Mouse (Mus musculus): Measurements from ENCODE around the gene Gm49425. TPM values are rescaled to one million over a fixed set of nuclear protein-coding genes. Genes with fewer than 3 reads are reported as not detected.

Gm49425 gene
- polyA plus RNA-seq, 2 experiments: not detected

DNA sequence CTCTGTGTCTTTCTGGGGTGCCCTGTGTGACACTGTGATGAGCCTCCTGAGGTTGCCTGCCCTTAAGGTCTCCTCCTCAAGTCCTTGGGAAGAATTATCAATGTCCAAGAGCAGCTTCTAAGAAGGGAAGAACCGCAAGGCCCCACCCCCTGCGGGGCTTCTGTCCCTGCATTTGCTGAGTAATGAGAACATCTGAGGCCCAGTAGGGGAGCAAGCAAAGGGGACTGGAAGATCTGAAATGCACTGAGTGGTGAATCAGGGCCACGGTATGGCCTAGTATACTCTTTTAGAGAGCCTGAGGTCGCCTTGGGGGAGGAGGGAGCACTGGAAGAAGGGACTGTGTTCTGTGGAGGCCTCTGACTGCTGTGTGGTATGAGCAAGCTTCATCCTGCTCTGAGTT, 35.0 kb downstream of the Gm49425 start:
- WGBS (ENCODE audit: insufficient replicate concordance): 27% methylated on average over 4 of the region's 4 CpGs
- no peak for ATAC-seq (ENCODE audit: insufficient read depth)

DNA sequence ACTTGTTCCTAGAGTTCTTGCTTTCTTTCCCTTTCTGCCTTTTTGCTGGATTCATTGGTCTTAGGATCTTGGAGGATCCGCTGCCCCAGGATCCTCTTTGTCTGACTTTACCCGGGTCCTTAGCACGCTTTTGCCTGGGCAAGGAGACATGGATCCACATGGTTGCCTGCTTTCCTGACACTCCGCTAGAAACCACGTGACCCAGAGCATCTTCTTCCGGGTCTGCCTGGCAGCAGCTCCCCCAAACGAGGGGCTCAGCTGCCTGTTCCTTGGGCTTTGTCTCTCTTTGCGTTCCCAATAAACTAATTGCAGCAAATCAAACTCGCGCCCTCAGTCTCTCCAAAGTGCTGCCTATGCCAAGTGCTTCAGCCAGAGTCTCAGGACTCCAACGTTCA, 37.4 kb downstream of the Gm49425 start:
- Histone ChIP-seq H3K4me1 (replicated peaks; ENCODE audit: control insufficient read depth in 2 of 2, insufficient read depth in 2 of 2, low read length in 1 of 2) (no peaks in the 10 kb centered on the region), H3K4me2 (ENCODE audit: low read depth) (no peak overlapping the region), H3K9ac (replicated peaks) (no peak overlapping the region), H3K27ac (no peak overlapping the region), H3K9me3 (ENCODE audit: control insufficient read depth, low read length) (no peaks in the 10 kb centered on the region), H3K27me3 (ENCODE audit: control insufficient read depth, insufficient read depth, low read length) (no peaks in the 10 kb centered on the region), H3K36me3 (replicated peaks; ENCODE audit: control insufficient read depth, insufficient read depth, low read depth) (no peaks in the 10 kb centered on the region), H3K4me3 (ENCODE audit: insufficient read depth in 1 of 2, low read depth in 2 of 2, low read length in 2 of 2) (no peak overlapping the region)
- DNase-seq (ENCODE audit: low read depth in 3 of 3, low spot score in 3 of 3) (no peak), ATAC-seq (ENCODE audit: insufficient read depth) (no peak)
- WGBS (ENCODE audit: insufficient replicate concordance): 31% methylated on average over 11 of the region's 11 CpGs
- TF ChIP-seq EP300 (IDR thresholded peaks at IDR 0.05; ENCODE audit: low read depth): no peak
- no peak for TF ChIP-seq CTCF (IDR thresholded peaks at IDR 0.05; ENCODE audit: low read depth)

More for the DNA sequence above, 35.0 kb downstream of the Gm49425 start:
- no peaks in the 10 kb centered on the region for H3K27me3 ChIP-seq (ENCODE audit: control insufficient read depth, insufficient read depth, low read length)
- H3K9me3 ChIP-seq (ENCODE audit: control insufficient read depth, low read length): no peaks in the 10 kb centered on the region
- H3K27ac ChIP-seq: no peak overlapping the region
- H3K4me1 ChIP-seq (replicated peaks; ENCODE audit: control insufficient read depth in 2 of 2, insufficient read depth in 2 of 2, low read length in 1 of 2): no peaks in the 10 kb centered on the region
- no peak overlapping the region for H3K4me3 ChIP-seq (ENCODE audit: insufficient read depth in 1 of 2, low read depth in 2 of 2, low read length in 2 of 2)
- no peak for DNase-seq (ENCODE audit: low read depth in 3 of 3, low spot score in 3 of 3)
- no peaks in the 10 kb centered on the region for H3K36me3 ChIP-seq (replicated peaks; ENCODE audit: control insufficient read depth, insufficient read depth, low read depth)
- H3K4me2 ChIP-seq (ENCODE audit: low read depth): no peak overlapping the region
- no peak overlapping the region for H3K9ac ChIP-seq (replicated peaks)
- no peak for TF ChIP-seq CTCF (IDR thresholded peaks at IDR 0.05; ENCODE audit: low read depth)
- TF ChIP-seq EP300 (IDR thresholded peaks at IDR 0.05; ENCODE audit: low read depth): no peak

DNA sequence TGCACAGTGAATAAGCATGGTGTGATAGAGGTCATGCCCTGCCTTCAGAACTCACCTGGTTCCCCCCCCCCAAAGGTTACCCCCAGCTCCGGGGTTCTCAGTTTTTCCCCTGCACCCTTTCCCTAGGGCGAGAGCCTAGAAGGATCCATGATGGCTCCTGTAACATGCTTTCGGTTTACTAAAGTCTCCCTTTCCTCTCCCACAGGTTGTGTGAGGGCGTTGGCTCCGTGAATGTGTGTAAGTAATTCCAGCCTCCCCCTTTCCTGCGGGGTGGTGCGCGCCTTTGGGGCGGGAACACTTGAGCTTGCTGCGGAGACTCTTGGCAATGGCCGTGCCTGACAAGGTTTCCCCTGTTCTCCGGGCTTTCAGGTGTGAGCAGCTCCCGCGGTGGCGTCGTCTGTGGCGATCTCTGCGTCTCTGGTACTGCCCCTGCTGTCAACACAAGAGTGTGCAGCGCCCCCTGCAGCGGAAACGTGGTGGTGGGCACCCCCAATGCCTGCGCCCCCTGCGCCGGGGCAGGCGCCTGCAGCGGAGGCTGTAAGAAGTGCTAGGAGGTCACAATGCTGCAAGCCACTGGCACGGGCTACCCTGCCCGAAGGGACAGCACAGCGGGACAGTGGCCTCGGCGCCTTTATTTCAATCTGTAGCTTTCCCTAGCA, 37.9 kb downstream of the Gm49425 start:
- no peak for ATAC-seq (ENCODE audit: insufficient read depth)

DNA sequence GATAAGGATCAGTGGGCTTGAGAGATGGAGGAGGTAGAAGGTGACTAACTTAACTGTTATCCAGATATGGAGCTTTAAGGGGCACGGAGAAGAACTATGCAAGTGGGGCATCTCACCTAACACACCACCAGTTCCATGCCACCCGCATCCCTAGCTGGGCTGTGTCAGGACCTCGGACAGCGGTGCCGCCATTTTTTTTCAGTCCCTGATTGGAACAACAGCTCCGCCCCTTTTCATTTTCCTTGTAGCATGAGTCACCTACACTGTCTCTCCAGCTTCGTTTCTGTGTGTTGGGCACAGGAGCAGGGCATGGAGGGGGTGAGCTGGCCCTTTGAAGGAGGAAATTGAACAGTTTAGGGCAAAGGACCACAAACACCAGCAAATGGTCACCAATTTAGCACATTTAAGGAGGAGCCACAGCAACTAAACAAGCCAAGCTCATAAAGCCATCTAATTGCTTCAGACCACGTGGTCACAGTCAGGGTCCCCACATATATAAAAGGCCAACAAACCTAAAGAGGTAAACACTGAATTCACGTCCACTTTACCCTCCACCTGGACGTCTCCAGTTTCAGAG, 44.0 kb downstream of the Gm49425 start, which contains the start of gene Krt86:
Gene Krt86 (plus strand): TSS at position 527 of the 577 bp plus-strand sequence.
- Histone ChIP-seq H3K27ac (no peak within 1 kb of the TSS), H3K27me3 (ENCODE audit: control insufficient read depth, insufficient read depth, low read length) (no peaks in the 10 kb centered on the region), H3K9ac (replicated peaks) (no peak within 1 kb of the TSS), H3K4me1 (replicated peaks; ENCODE audit: control insufficient read depth in 2 of 2, insufficient read depth in 2 of 2, low read length in 1 of 2) (no peaks in the 10 kb centered on the region), H3K4me2 (ENCODE audit: low read depth) (no peak within 1 kb of the TSS), H3K9me3 (ENCODE audit: control insufficient read depth, low read length) (no peaks in the 10 kb centered on the region), H3K36me3 (replicated peaks; ENCODE audit: control insufficient read depth, insufficient read depth, low read depth) (no peaks in the 10 kb centered on the region), H3K4me3 (ENCODE audit: insufficient read depth in 1 of 2, low read depth in 2 of 2, low read length in 2 of 2) (no peak within 1 kb of the TSS)
- DNase-seq (ENCODE audit: low read depth in 3 of 3, low spot score in 3 of 3): peak in 1 of 3 experiments; percentile 14
- WGBS (ENCODE audit: insufficient replicate concordance): 22% methylated on average over 10 of the region's 10 CpGs
- ATAC-seq (ENCODE audit: insufficient read depth): no peak
- TF ChIP-seq EP300 (IDR thresholded peaks at IDR 0.05; ENCODE audit: low read depth) (no peak), CTCF (IDR thresholded peaks at IDR 0.05; ENCODE audit: low read depth) (no peak)

More for the DNA sequence above, 37.9 kb downstream of the Gm49425 start:
- Histone ChIP-seq H3K4me3 (ENCODE audit: insufficient read depth in 1 of 2, low read depth in 2 of 2, low read length in 2 of 2) (no peak overlapping the region), H3K4me2 (ENCODE audit: low read depth) (no peak overlapping the region), H3K27ac (no peak overlapping the region), H3K4me1 (replicated peaks; ENCODE audit: control insufficient read depth in 2 of 2, insufficient read depth in 2 of 2, low read length in 1 of 2) (no peaks in the 10 kb centered on the region), H3K9ac (replicated peaks) (no peak overlapping the region), H3K36me3 (replicated peaks; ENCODE audit: control insufficient read depth, insufficient read depth, low read depth) (no peaks in the 10 kb centered on the region), H3K9me3 (ENCODE audit: control insufficient read depth, low read length) (no peaks in the 10 kb centered on the region), H3K27me3 (ENCODE audit: control insufficient read depth, insufficient read depth, low read length) (no peaks in the 10 kb centered on the region)
- no peak for DNase-seq (ENCODE audit: low read depth in 3 of 3, low spot score in 3 of 3)
- peak; percentile 49; the same call in 1 of the 2 replicates for TF ChIP-seq CTCF (IDR thresholded peaks at IDR 0.05; ENCODE audit: low read depth)
- TF ChIP-seq EP300 (IDR thresholded peaks at IDR 0.05; ENCODE audit: low read depth): no peak
- WGBS (ENCODE audit: insufficient replicate concordance): 6% methylated on average over 31 of the region's 31 CpGs

DNA sequence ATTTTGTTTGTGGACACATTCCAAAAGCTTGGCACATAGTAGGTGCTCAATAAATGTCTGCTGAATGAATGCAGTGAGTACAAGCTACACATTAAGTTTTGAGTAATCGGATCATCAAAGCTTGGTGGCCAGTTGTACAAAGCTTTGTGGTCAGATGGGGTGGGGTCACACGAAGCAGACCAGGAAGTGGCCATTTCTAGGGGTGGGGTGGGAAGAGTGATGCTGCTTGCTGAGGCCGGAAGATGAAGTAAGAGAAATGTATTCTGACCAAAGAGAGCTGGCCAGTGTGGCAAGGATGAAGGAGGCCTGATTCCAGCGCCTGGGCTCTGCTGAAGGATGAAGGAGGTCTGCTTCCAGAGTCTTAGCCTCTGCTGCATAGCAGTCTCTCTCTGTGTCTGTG, 48.0 kb downstream of the Gm49425 start:
- Histone ChIP-seq H3K4me3 (ENCODE audit: insufficient read depth in 1 of 2, low read depth in 2 of 2, low read length in 2 of 2) (no peak overlapping the region), H3K27ac (no peak overlapping the region), H3K27me3 (ENCODE audit: control insufficient read depth, insufficient read depth, low read length) (no peaks in the 10 kb centered on the region), H3K9me3 (ENCODE audit: control insufficient read depth, low read length) (no peaks in the 10 kb centered on the region), H3K4me1 (replicated peaks; ENCODE audit: control insufficient read depth in 2 of 2, insufficient read depth in 2 of 2, low read length in 1 of 2) (no peaks in the 10 kb centered on the region), H3K36me3 (replicated peaks; ENCODE audit: control insufficient read depth, insufficient read depth, low read depth) (no peaks in the 10 kb centered on the region), H3K9ac (replicated peaks) (no peak overlapping the region), H3K4me2 (ENCODE audit: low read depth) (no peak overlapping the region)
- WGBS (ENCODE audit: insufficient replicate concordance): 42% methylated on average over 4 of the region's 4 CpGs
- ATAC-seq (ENCODE audit: insufficient read depth): no peak
- no peak for DNase-seq (ENCODE audit: low read depth in 3 of 3, low spot score in 3 of 3)
- TF ChIP-seq EP300 (IDR thresholded peaks at IDR 0.05; ENCODE audit: low read depth): no peak
- TF ChIP-seq CTCF (IDR thresholded peaks at IDR 0.05; ENCODE audit: low read depth): no peak

Small RNAs within 50 kb of the gene (microRNA-seq; reads per million reads assigned to microRNA genes)
- gene Gm44393: not detected

Other genes with a start within 250 kb of the Gm49425 start
- 13.1 and 17.2 TPM in 2 replicates for gene Atg101, start 233.0 kb downstream of the Gm49425 start, polyA plus RNA-seq (2012; rRNA removed)
- gene Atg101, start 233.0 kb downstream of the Gm49425 start, polyA plus RNA-seq (2014; fragmentation: Nextera tagmentation; extraction: Ambion mirVana): 21.3 and 23.7 TPM in 2 replicates
- gene 6030408B16Rik, start 224.0 kb downstream of the Gm49425 start, polyA plus RNA-seq (2012; rRNA removed): 0.10 and 0.11 TPM in 2 replicates
- gene 6030408B16Rik, start 224.0 kb downstream of the Gm49425 start, polyA plus RNA-seq (2014; fragmentation: Nextera tagmentation; extraction: Ambion mirVana): 0.18 and 0.35 TPM in 2 replicates
- gene Krt80, start 147.1 kb downstream of the Gm49425 start, polyA plus RNA-seq (2012; rRNA removed): 0.15 and 0.19 TPM in 2 replicates
- 0.27 TPM in 2 replicates for gene Krt80, start 147.1 kb downstream of the Gm49425 start, polyA plus RNA-seq (2014; fragmentation: Nextera tagmentation; extraction: Ambion mirVana)
- 0.82 and 0.85 TPM in 2 replicates for gene Krt7, start 106.2 kb downstream of the Gm49425 start, polyA plus RNA-seq (2012; rRNA removed)
- gene Krt7, start 106.2 kb downstream of the Gm49425 start, polyA plus RNA-seq (2014; fragmentation: Nextera tagmentation; extraction: Ambion mirVana): 1.5 TPM in 2 replicates
- not detected in 2 replicates for gene Krt87, start 78.5 kb downstream of the Gm49425 start, polyA plus RNA-seq (2012; rRNA removed)
- not detected in 2 replicates for gene Krt87, start 78.5 kb downstream of the Gm49425 start, polyA plus RNA-seq (2014; fragmentation: Nextera tagmentation; extraction: Ambion mirVana)
- not detected in 2 replicates for gene Krt88, start 69.5 kb downstream of the Gm49425 start, polyA plus RNA-seq (2012; rRNA removed)
- not detected in 2 replicates for gene Krt88, start 69.5 kb downstream of the Gm49425 start, polyA plus RNA-seq (2014; fragmentation: Nextera tagmentation; extraction: Ambion mirVana)
- gene Krt81, start 53.5 kb downstream of the Gm49425 start, polyA plus RNA-seq (2012; rRNA removed): not detected in 2 replicates
- gene Krt81, start 53.5 kb downstream of the Gm49425 start, polyA plus RNA-seq (2014; fragmentation: Nextera tagmentation; extraction: Ambion mirVana): not detected in 2 replicates
- not detected in 2 replicates for gene Krt86, start 43.8 kb downstream of the Gm49425 start, polyA plus RNA-seq (2012; rRNA removed)
- not detected in 2 replicates for gene Krt86, start 43.8 kb downstream of the Gm49425 start, polyA plus RNA-seq (2014; fragmentation: Nextera tagmentation; extraction: Ambion mirVana)
- gene Krt83, start 25.7 kb downstream of the Gm49425 start, polyA plus RNA-seq (2012; rRNA removed): 0.03 TPM in 1 of 2 replicates, not detected in the other
- gene Krt83, start 25.7 kb downstream of the Gm49425 start, polyA plus RNA-seq (2014; fragmentation: Nextera tagmentation; extraction: Ambion mirVana): 0.30 TPM in 1 of 2 replicates, not detected in the other
- gene Krt84, start 15.6 kb upstream of the Gm49425 start, polyA plus RNA-seq (2012; rRNA removed): not detected in 2 replicates
- not detected in 2 replicates for gene Krt84, start 15.6 kb upstream of the Gm49425 start, polyA plus RNA-seq (2014; fragmentation: Nextera tagmentation; extraction: Ambion mirVana)
- gene Krt82, start 33.4 kb upstream of the Gm49425 start, polyA plus RNA-seq (2012; rRNA removed): not detected in 2 replicates
- gene Krt82, start 33.4 kb upstream of the Gm49425 start, polyA plus RNA-seq (2014; fragmentation: Nextera tagmentation; extraction: Ambion mirVana): not detected in 2 replicates
- gene Krt90, start 45.7 kb upstream of the Gm49425 start, polyA plus RNA-seq (2012; rRNA removed): not detected in 2 replicates
- gene Krt90, start 45.7 kb upstream of the Gm49425 start, polyA plus RNA-seq (2014; fragmentation: Nextera tagmentation; extraction: Ambion mirVana): not detected in 2 replicates
- gene Krt75, start 56.6 kb upstream of the Gm49425 start, polyA plus RNA-seq (2012; rRNA removed): not detected in 2 replicates
- not detected in 2 replicates for gene Krt75, start 56.6 kb upstream of the Gm49425 start, polyA plus RNA-seq (2014; fragmentation: Nextera tagmentation; extraction: Ambion mirVana)
- gene Gm5414, start 110.9 kb upstream of the Gm49425 start, polyA plus RNA-seq (2012; rRNA removed): not detected in 2 replicates
- gene Gm5414, start 110.9 kb upstream of the Gm49425 start, polyA plus RNA-seq (2014; fragmentation: Nextera tagmentation; extraction: Ambion mirVana): not detected in 2 replicates
- not detected in 2 replicates for gene Gm5478, start 130.1 kb upstream of the Gm49425 start, polyA plus RNA-seq (2012; rRNA removed)
- not detected in 2 replicates for gene Gm5478, start 130.1 kb upstream of the Gm49425 start, polyA plus RNA-seq (2014; fragmentation: Nextera tagmentation; extraction: Ambion mirVana)
- gene Krt6b, start 163.0 kb upstream of the Gm49425 start, polyA plus RNA-seq (2012; rRNA removed): not detected in 2 replicates
- not detected in 2 replicates for gene Krt6b, start 163.0 kb upstream of the Gm49425 start, polyA plus RNA-seq (2014; fragmentation: Nextera tagmentation; extraction: Ambion mirVana)
- gene Krt6a, start 177.0 kb upstream of the Gm49425 start, polyA plus RNA-seq (2012; rRNA removed): 0.01 TPM in 1 of 2 replicates, not detected in the other
- gene Krt6a, start 177.0 kb upstream of the Gm49425 start, polyA plus RNA-seq (2014; fragmentation: Nextera tagmentation; extraction: Ambion mirVana): not detected in 2 replicates
- gene Krt5, start 195.6 kb upstream of the Gm49425 start, polyA plus RNA-seq (2012; rRNA removed): 0.36 and 0.45 TPM in 2 replicates
- gene Krt5, start 195.6 kb upstream of the Gm49425 start, polyA plus RNA-seq (2014; fragmentation: Nextera tagmentation; extraction: Ambion mirVana): not detected in 2 replicates
- gene Krt71, start 225.8 kb upstream of the Gm49425 start, polyA plus RNA-seq (2012; rRNA removed): not detected in 2 replicates
- not detected in 2 replicates for gene Krt71, start 225.8 kb upstream of the Gm49425 start, polyA plus RNA-seq (2014; fragmentation: Nextera tagmentation; extraction: Ambion mirVana)

All from liver, embryonic 14.5 days (tissue).